Mouse (Mus musculus) ES-E14 (cell line): ENCODE measurements around the gene Tst. TPM values are rescaled to one million over a fixed set of nuclear protein-coding genes. Genes with fewer than 3 reads are reported as not detected.

Experiments
- DNase-seq: peaks from one replicate; pipeline ENCODE4 v3.0.0-alpha.2; 2013; ENCODE audit warnings: low read depth, low spot score
- H3K27ac ChIP-seq: 2 replicates; pipeline ENCODE4 v1.5.1; 2012; ENCODE audit warnings: low read depth, mild to moderate bottlenecking, low read length, moderate library complexity, mixed read lengths; ENCODE audit not compliant: poor library complexity, insufficient read depth, severe bottlenecking
- H3K36me3 ChIP-seq: 2 replicates; pipeline ENCODE4 v1.6.1; 2012; ENCODE audit warnings: mild to moderate bottlenecking, low read length, moderate library complexity, mixed read lengths; ENCODE audit not compliant: control insufficient read depth, poor library complexity, insufficient read depth, severe bottlenecking
- H3K4me1 ChIP-seq, 2 experiments: fragments of 150-350 bp in 1 of 2; sonication (generic) in 1 of 2; 2 replicates each; pipeline ENCODE4 v1.6.1; 2012; ENCODE audit warnings: low read length in 2 of 2, mild to moderate bottlenecking in 1 of 2, mixed read lengths in 1 of 2; ENCODE audit not compliant: control insufficient read depth in 2 of 2, insufficient read depth in 2 of 2, poor library complexity in 1 of 2
- H3K4me3 ChIP-seq, 2 experiments: fragments of 150-350 bp in 1 of 2; sonication (generic) in 1 of 2; 2 replicates each; pipeline ENCODE4 v1.5.1; 2012; ENCODE audit warnings: low read length in 2 of 2, low read depth in 1 of 2, mild to moderate bottlenecking in 1 of 2, mixed read lengths in 1 of 2; ENCODE audit not compliant: insufficient read depth in 1 of 2, poor library complexity in 1 of 2, severe bottlenecking in 1 of 2
- H3K9ac ChIP-seq: 2 replicates; pipeline ENCODE4 v1.6.1; 2012; ENCODE audit warnings: low read depth, mild to moderate bottlenecking, low read length, mixed read lengths; ENCODE audit not compliant: poor library complexity, insufficient read depth, severe bottlenecking
- H3K9me3 ChIP-seq: fragments of 150-350 bp; sonication (generic); 2 replicates; pipeline ENCODE4 v1.6.1; 2012; ENCODE audit warnings: low read depth, mild to moderate bottlenecking, low read length; ENCODE audit not compliant: control insufficient read depth, insufficient read depth
- CHD2 ChIP-seq: IDR thresholded peaks from 2 replicates; pipeline ENCODE4 v1.6.1; 2014; ENCODE audit warnings: mild to moderate bottlenecking, low read depth, low read length, inconsistent platforms
- HCFC1 ChIP-seq: IDR thresholded peaks from 2 replicates; pipeline ENCODE4 v1.6.1; 2012; ENCODE audit warnings: low read length, inconsistent platforms, borderline replicate concordance; ENCODE audit not compliant: insufficient read depth
- MAFK ChIP-seq: IDR thresholded peaks from 2 replicates; pipeline ENCODE4 v1.6.1; 2014; ENCODE audit warnings: mild to moderate bottlenecking, low read depth, low read length, inconsistent platforms; ENCODE audit not compliant: insufficient read depth
- ZC3H11A ChIP-seq: IDR thresholded peaks from 2 replicates; pipeline ENCODE4 v1.6.1; 2012; ENCODE audit warnings: low read depth, mild to moderate bottlenecking, inconsistent platforms, low read length, borderline replicate concordance
- ZNF384 ChIP-seq: IDR thresholded peaks from 2 replicates; pipeline ENCODE4 v1.6.1; 2012; ENCODE audit warnings: low read depth, low read length, inconsistent platforms
- in situ Hi-C, 2 experiments: fragments of 600-800 bp; cut with MboI; formaldehyde crosslinking; loops; one replicate each; pipeline ENCODE4 v1.15.1; 2025; ENCODE audit warnings: low sequenced_read_pairs in 2 of 2, inconsistent platforms in 1 of 2; ENCODE audit not compliant: unreplicated experiment in 2 of 2
- total RNA-seq: library from RNA; depleted of rRNA; stranded (reverse); fragments of 300-350 nt; gene quantifications from 2 replicates; pipeline ENCODE4 v1.2.3, GENCODE M21; 2012

The Tst gene
- total RNA-seq, 1 experiment = 14.9 TPM

GRCm38 (mm10) chr15:78431541-78432121 lies 25.9 kb upstream of the Tst start:
- Histone ChIP-seq H3K9me3 (no peaks in the 10 kb centered on the region), H3K4me3 (no peak overlapping the region), H3K36me3 (peaks cover 13% of the 10 kb centered on the region; the same call in 1 of the 2 replicates), H3K4me1 (peaks cover 0 to 9% of the 10 kb centered on the region in 2 experiments; a peak in 2 of 4 replicates), H3K9ac (no peak overlapping the region), H3K27ac (no peak overlapping the region)
- in situ Hi-C loops = no loop called here
- no peak for DNase-seq
- no peak for TF ChIP-seq CHD2
- no peak for TF ChIP-seq ZNF384
- no peak for TF ChIP-seq ZC3H11A
- TF ChIP-seq MAFK = no peak
- TF ChIP-seq HCFC1 = no peak

DNA sequence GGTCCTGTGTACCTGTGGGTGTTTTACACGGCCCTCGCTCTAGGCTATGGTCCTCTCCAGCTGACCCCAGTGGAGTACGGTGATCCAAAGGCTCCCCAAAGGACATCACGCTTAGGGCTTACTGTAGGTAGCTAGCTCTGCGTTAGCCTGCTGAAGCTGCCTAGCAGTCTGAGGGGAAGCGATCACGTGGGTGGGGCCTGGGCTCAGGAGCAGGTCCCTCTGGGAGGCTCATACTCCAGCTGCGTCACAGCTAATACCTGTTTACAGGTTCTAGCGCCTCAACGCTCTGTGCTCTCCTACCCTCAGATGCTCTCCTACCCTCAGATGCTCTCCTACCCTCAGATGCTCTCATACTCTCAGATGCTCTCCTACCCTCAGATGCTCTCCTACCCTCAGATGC lies 25.2 kb upstream of the Tst start:
- TF ChIP-seq HCFC1 = no peak
- no peak for TF ChIP-seq CHD2
- TF ChIP-seq ZNF384 = no peak
- no peak for TF ChIP-seq ZC3H11A
- TF ChIP-seq MAFK = no peak
- in situ Hi-C loops = no loop called here
- no peak for DNase-seq
- no peak overlapping the region for H3K9ac ChIP-seq
- H3K27ac ChIP-seq = no peak overlapping the region
- H3K9me3 ChIP-seq = no peaks in the 10 kb centered on the region
- H3K36me3 ChIP-seq = peaks cover 13% of the 10 kb centered on the region; the same call in 1 of the 2 replicates
- H3K4me3 ChIP-seq = no peak overlapping the region
- H3K4me1 ChIP-seq = peaks cover 0 to 7% of the 10 kb centered on the region in 2 experiments; a peak in 2 of 4 replicates

DNA sequence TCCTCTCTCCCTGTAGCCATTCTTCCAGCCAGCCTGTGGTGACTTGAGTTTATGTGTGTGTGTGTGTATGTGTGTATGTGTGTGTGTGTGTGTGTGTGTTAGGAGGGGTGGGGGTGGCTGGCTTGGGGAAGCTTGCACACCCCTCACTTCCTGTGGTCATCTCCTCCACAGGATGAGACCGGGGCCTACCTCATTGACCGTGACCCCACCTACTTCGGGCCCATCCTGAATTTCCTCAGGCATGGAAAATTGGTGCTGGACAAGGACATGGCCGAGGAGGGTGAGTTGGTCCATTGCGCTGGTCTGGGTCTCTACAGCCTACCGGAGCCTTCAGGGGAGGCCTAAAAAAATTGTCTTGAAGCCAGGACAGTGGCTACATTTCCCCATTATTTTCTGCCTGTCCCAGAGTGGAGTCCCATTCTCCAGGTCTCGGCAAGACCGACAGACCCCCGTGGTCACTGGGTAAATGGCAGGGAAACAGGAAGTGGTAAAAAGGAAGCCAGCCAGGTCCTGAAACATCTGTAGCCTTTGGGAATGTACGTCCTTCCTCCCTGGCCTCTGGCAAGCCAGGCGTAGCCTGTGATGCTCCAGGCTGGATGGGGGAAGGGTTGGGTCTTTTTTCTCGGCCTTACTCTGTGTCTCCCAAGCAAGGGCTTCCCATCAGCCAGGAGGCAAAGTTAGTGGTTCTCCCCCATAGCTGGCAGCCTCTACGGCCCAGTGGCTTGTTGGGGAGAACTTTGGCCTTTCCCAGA lies 24.3 kb upstream of the Tst start:
- no peaks in the 10 kb centered on the region for H3K9me3 ChIP-seq
- no peak overlapping the region for H3K4me3 ChIP-seq
- H3K4me1 ChIP-seq = peaks cover 0 to 5% of the 10 kb centered on the region in 2 experiments; a peak in 3 of 4 replicates
- DNase-seq = no peak
- peaks cover 9% of the 10 kb centered on the region; the same call in 1 of the 2 replicates for H3K36me3 ChIP-seq
- in situ Hi-C loops = no loop called here
- TF ChIP-seq CHD2 (no peak), ZNF384 (no peak), MAFK (no peak), HCFC1 (no peak), ZC3H11A (no peak)
- no peak overlapping the region for H3K9ac ChIP-seq
- H3K27ac ChIP-seq = no peak overlapping the region

- in situ Hi-C loops = no loop called here
These were observed 23.4 kb upstream of the Tst start for GRCm38 (mm10) chr15:78429139-78429459.

More at GRCm38 (mm10) chr15:78429139-78429459, 23.4 kb upstream of the Tst start:
- no peak for TF ChIP-seq MAFK
- no peak for TF ChIP-seq ZNF384
- no peak for TF ChIP-seq HCFC1
- no peak for TF ChIP-seq CHD2
- TF ChIP-seq ZC3H11A = no peak
- Histone ChIP-seq H3K4me3 (peak overlapping the region; percentile 79 to 91), H3K4me1 (peaks cover 0 to 10% of the 10 kb centered on the region in 2 experiments; a peak in 3 of 4 replicates), H3K9me3 (no peaks in the 10 kb centered on the region), H3K36me3 (peaks cover 6% of the 10 kb centered on the region; the same call in 1 of the 2 replicates), H3K9ac (peak overlapping the region; percentile 68; the same call in 1 of the 2 replicates), H3K27ac (no peak overlapping the region)
- no peak for DNase-seq
